ENCODE assay signal across 8 mouse cellular contexts in genomic region chr17:29636118-29636517, GRCm38 (mm10). TPM values are rescaled to one million over a fixed set of nuclear protein-coding genes. Genes with fewer than 3 reads are reported as not detected.
DNase-seq lines count a peak whose midpoint lies in the region; TF ChIP-seq lines count a peak whose summit lies in the region.

No protein-coding gene starts in this region.

- H3K36me3 ChIP-seq in spleen, adult 2 months (ENCODE audit: control insufficient read depth, insufficient read depth, low read length): peaks cover 48% of the 10 kb centered on the region

- H3K4me3 ChIP-seq in spleen, adult 2 months (ENCODE audit: extremely low read depth, insufficient read depth, insufficient read length): no peak overlapping the region

- 81% methylated on average over 5 of the region's 5 CpGs for WGBS in spleen, adult 2 months

- peak; percentile 43; the same call in 1 of the 2 replicates for TF ChIP-seq CTCF in spleen, adult 2 months (IDR thresholded peaks at IDR 0.05; ENCODE audit: extremely low read depth, insufficient read depth, insufficient read length, insufficient replicate concordance)
- peak; percentile 66 for TF ChIP-seq CTCF in brain, embryonic 14.5 days (IDR thresholded peaks at IDR 0.05; ENCODE audit: borderline replicate concordance, extremely low read depth, insufficient read depth, insufficient read length)

- peak; percentile 53 to 54 for DNase-seq in heart, postnatal 10 days
- no peak for DNase-seq in heart, adult 11 months
- peak in 1 of 2 experiments; percentile 22 for DNase-seq in spleen, adult 2 months (ENCODE audit: low read depth in 1 of 2, low spot score in 2 of 2)
- no peak for DNase-seq in spleen, adult 12 weeks (ENCODE audit: low spot score)
- peak; percentile 68 for DNase-seq in brain, embryonic 14.5 days (ENCODE audit: low read depth)
- DNase-seq in kidney, postnatal 4 days: peak; percentile 56 to 65
- peak; percentile 33 for DNase-seq in right cerebral cortex, postnatal 25 days
- DNase-seq in frontal cortex, postnatal 10 days (ENCODE audit: low spot score in 2 of 2): no peak

- intact Hi-C loops in heart, postnatal 10 days (cut with DNase I): loop anchor here (1.0 to 10.0 kb wide), 2 partner anchors 139 to 247 kb away; no protein-coding TSS in a partner anchor

- TF ChIP-seq POLR2A in spleen, adult 2 months (IDR thresholded peaks at IDR 0.05; ENCODE audit: low read depth, low read length): no peak
- TF ChIP-seq POLR2A in brain, embryonic 14.5 days (IDR thresholded peaks at IDR 0.05; ENCODE audit: borderline replicate concordance, extremely low read depth, insufficient read depth, insufficient read length, poor library complexity, severe bottlenecking): no peak

- no peak overlapping the region for H3K27ac ChIP-seq in spleen, adult 2 months (ENCODE audit: insufficient read depth, low read length)

- no peaks in the 10 kb centered on the region for H3K4me1 ChIP-seq in spleen, adult 2 months (ENCODE audit: control insufficient read depth, insufficient read depth, insufficient read length)

- H3K27me3 ChIP-seq in spleen, adult 2 months (ENCODE audit: control insufficient read depth, insufficient read depth, low read length): no peaks in the 10 kb centered on the region

RNA-seq across cellular contexts. Expression of gene Gm28043, which starts 21.4 kb away (rescaled TPM):
- total RNA-seq in heart, postnatal 10 days (2021): 1 to 10 TPM; 1.4 to 2.0 TPM
- polyA plus RNA-seq in spleen, adult 2 months (2012; rRNA removed): 1.3 TPM in 2 replicates
- polyA plus RNA-seq in brain, embryonic 14.5 days (2012; rRNA removed): 3.3 and 3.4 TPM in 2 replicates

RNA-seq across cellular contexts. Expression of gene Rnf8, which starts 21.5 kb away (rescaled TPM):
- total RNA-seq in heart, postnatal 10 days (2021): 10 to 100 TPM; 25.2 to 26.1 TPM
- 19.8 and 24.0 TPM in 2 replicates for polyA plus RNA-seq in spleen, adult 2 months (2012; rRNA removed)
- 52.9 and 57.7 TPM in 2 replicates for polyA plus RNA-seq in brain, embryonic 14.5 days (2012; rRNA removed)

RNA-seq across cellular contexts. Expression of gene Cmtr1, which starts 24.3 kb away (rescaled TPM):
- total RNA-seq in heart, postnatal 10 days (2021): 10 to 100 TPM; 59.5 to 63.4 TPM
- polyA plus RNA-seq in spleen, adult 2 months (2012; rRNA removed): 34.3 and 38.5 TPM in 2 replicates
- polyA plus RNA-seq in brain, embryonic 14.5 days (2012; rRNA removed): 57.2 and 59.1 TPM in 2 replicates

Comparison
In these comparisons a context has a peak if more than half of its experiments do, and no peak if none do; other contexts are left out.
1. DNase-seq: peak in heart, postnatal 10 days (2 of 2), brain, embryonic 14.5 days (single experiment), kidney, postnatal 4 days (2 of 2) and right cerebral cortex, postnatal 25 days (single experiment); none in heart, adult 11 months (single experiment), spleen, adult 12 weeks (single experiment) and frontal cortex, postnatal 10 days (0 of 2).